Mouse (Mus musculus) granulocyte monocyte progenitor cell, adult 5-6 weeks (primary cell): ENCODE measurements around the gene Aldh1l1. TPM values are rescaled to one million over a fixed set of nuclear protein-coding genes. Genes with fewer than 3 reads are reported as not detected.
A peak's percentile ranks its signal among the peaks of the same experiment; 100 is the strongest.

Source experiments
- ATAC-seq: replicated peaks from 2 replicates; pipeline ENCODE4 v1.8.0; 2016; ENCODE audit warnings: mild to moderate bottlenecking, moderate TSS enrichment, inconsistent platforms; ENCODE audit not compliant: poor library complexity, severe bottlenecking
- total RNA-seq, 2 experiments: library from RNA; stranded (forward) in 1 of 2; stranded (reverse) in 1 of 2; fragments of 200-712, 200-1000 nt in 1 of 2; fragments of >200 nt in 1 of 2; fragmentation: Nextera tagmentation in 1 of 2; gene quantifications; 2 replicates each; pipeline ENCODE4 v1.2.3; 2014 to 2017

Aldh1l1 gene
- total RNA-seq, 2 experiments from 2014 or later = 2.6 to 9.5 TPM

- no peak for ATAC-seq
Measured at GRCm38 (mm10) chr6:90540520-90540919, 54.3 kb downstream of the Aldh1l1 start.

DNA sequence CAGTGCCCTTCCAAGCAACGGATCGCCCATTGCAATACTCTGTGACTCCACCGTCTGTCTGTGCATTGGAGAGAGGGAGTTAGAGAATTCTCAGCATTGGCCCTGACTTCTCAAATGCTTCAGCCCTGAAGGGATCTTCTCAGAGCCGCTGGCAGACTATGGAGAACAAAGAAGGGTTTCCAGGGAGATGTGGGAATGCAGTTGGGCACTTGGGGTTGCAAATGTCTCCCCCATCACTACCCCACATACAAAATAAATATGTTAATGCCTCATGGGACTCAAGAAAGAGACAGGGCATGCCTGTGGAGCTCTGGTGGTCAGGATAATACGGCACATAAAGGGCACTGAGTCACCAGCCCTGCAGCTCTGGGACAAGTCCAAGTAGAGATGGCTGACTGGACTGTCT, 55.1 kb downstream of the Aldh1l1 start:
- no peak for ATAC-seq

DNA sequence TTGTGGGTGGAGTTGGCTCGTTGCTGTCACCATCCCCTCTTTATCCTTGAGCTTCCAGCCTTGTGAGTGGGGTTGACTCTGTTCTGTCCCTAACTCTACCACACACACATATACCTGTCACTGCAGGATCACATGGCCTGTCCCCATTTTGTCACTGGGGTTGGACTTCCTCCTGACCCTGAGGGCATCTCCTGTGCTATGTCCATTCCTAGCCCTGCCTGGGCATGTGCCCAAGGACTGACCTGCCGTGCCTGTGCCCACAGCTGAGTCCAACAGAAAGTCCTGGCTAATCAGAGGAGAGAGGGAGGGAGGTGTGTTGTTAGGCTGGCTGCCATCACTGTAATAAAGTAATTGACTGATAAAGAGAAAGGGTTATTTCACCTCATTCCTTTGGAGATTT, 58.2 kb downstream of the Aldh1l1 start:
- no peak for ATAC-seq

- no peak for ATAC-seq
Measured at GRCm38 (mm10) chr6:90546274-90546673, 60.0 kb downstream of the Aldh1l1 start.

DNA sequence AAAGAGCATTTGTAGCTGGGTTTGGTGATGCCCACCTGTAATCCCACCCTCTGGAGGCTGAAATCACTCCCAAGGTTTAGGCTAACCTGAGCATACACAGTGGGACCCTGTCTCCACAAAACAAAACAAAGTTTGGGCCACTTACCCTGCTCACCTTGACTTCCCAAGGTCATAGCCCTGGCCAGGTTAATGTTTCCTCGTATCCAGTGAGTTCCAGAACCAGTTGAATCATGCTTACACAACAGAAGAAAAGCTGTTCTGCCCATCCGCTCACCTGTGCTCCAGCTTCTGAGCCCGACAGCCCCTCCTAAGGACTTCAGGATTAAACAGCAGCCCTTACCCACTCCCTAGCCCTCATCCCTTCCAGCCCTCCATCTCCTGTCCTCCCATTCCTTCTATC, 60.8 kb downstream of the Aldh1l1 start:
- no peak for ATAC-seq

- ATAC-seq = peak; percentile 89
Measured at GRCm38 (mm10) chr6:90550161-90550912, 64.1 kb downstream of the Aldh1l1 start.

- ATAC-seq = no peak
Measured at GRCm38 (mm10) chr6:90551251-90551650, 65.0 kb downstream of the Aldh1l1 start.

DNA sequence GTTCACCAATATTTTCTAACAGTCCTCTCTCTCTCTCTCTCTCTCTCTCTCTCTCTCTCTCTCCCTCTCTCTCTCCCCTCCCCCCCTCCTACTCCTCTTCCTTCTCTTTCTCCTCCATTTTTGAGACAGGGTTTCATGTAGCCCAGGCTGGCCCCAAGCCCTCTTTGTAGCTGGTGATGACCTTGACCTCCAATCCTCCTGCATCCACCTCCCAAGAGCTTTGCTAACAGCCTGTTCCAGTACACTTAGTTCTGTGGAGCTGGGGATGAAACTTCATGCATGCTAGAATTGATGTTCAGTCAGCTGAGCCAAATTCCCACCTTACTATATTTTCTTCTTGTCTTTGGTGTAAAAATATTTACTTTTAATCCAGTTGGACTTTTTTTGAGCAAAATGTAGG, 67.0 kb downstream of the Aldh1l1 start:
- no peak for ATAC-seq

DNA sequence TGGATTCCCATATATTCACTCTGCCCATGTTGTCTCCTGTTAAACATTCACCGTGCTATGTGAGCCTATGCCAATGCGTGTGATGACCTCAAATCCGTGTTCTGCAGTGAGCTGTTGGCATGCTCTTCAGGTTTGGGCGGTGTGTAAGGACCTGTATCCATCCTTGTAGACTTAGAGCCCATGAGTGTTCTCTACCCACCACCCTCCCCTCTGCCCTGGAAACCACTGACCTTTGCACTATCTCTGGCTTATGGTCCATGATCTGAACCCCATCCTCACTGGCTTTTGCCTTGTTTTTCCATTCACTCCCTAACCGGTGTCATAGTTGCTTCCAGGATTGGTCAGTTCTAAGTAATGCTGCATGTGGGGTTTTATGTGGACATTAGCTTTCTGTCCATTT, 67.5 kb downstream of the Aldh1l1 start:
- no peak for ATAC-seq

DNA sequence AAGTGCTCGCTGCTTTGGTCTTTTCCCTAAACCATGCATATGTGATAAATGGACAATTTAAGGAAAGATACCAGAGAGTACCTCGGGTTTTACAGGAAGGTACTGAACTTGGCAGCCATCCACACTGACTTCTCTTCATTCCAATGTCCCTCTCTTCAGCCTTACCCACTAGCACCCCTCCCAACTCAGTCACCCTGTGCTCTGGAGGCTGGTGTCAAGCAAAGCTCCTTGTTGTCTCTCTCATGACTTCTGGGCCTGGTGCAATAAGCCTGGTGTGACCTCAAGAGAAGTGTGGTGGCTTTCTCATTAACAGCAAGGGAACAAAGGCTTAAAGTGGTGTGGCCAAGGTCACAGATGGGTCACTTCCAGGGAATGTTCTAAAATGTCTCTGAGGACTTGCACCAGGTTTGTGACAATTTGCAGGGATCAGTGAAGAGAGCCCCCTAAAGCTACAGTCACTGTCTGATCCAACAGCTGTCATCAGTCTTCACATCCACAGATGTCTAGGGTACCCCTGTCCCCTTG, 70.4 kb downstream of the Aldh1l1 start:
- no peak for ATAC-seq

- no peak for ATAC-seq
Measured at GRCm38 (mm10) chr6:90557077-90557476, 70.8 kb downstream of the Aldh1l1 start.

- no peak for ATAC-seq
Measured at GRCm38 (mm10) chr6:90557829-90558693, 71.8 kb downstream of the Aldh1l1 start.

GRCm38 (mm10) chr6:90560390-90561058, 74.3 kb downstream of the Aldh1l1 start:
- peak; percentile 27; the same call in 1 of the 2 replicates for ATAC-seq

DNA sequence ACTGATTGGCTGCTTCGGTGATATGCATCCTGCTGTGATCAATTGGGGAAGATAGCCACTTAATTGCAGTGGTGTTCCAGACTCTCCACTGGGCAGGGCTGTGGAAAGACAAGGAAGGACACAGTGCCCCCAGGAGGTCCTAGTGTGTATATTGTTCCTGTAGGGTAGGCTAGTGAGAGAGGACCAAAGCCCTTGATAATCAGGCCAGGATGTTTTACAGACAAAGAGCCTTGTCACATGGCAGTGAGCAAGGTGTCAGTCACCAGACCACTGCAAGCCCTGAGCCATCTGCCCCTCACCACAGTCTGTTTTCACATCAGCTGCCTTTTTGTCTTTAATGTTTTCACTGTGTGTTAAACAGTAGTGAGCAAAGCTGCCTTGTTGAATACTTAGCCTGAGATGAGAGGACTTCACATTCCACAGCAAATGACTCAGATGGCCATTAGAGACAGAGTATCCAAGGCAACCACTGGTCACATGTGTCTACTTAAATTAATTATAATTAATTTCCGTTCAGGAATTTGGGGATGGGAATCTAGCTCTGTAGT, 75.1 kb downstream of the Aldh1l1 start:
- ATAC-seq = no peak; the same call in 1 of the 2 replicates

- ATAC-seq = no peak
Measured at GRCm38 (mm10) chr6:90564240-90564639, 78.0 kb downstream of the Aldh1l1 start.

- no peak for ATAC-seq
Measured at GRCm38 (mm10) chr6:90565357-90566215, 79.4 kb downstream of the Aldh1l1 start.

DNA sequence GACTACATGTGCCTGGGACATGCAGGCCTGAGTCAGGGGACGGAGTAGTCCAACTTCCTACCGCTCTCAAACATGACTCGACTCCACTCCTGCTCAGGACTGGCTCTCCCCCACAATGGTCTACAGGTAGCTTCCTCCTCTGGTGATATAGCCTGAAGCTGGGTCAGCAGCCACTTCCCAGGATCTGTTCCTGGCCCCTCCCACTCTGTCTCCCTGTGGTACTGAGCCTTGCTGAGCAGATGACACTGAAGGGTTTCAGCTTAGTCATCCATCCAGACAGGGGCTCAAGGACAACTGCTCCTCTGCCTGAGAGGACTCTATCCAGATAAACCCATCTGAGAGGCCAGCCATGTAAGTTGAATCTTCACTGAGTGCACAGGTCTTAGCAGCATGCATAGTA, 81.3 kb downstream of the Aldh1l1 start:
- no peak for ATAC-seq

- ATAC-seq = no peak
Measured at GRCm38 (mm10) chr6:90567928-90568327, 81.7 kb downstream of the Aldh1l1 start.

- no peak for ATAC-seq
Measured at GRCm38 (mm10) chr6:90568721-90569120, 82.5 kb downstream of the Aldh1l1 start.
